Mouse (Mus musculus) neural tube, embryonic 15.5 days (tissue): ENCODE results near the gene H2-Q2. TPM values are rescaled to one million over a fixed set of nuclear protein-coding genes. Genes with fewer than 3 reads are reported as not detected.
A peak's percentile ranks its signal among the peaks of the same experiment; 100 is the strongest.
"Not testable (repeated sequence)": the region's sequence is repeated elsewhere in the genome, so short reads cannot be mapped to it uniquely, and the experiment has no call there.

Experiments used
- ATAC-seq: fragments of 200-750 bp; cut with Nextera tagmentation; 2 replicates; pipeline ENCODE4 v1.8.0; 2017; ENCODE audit warnings: mild to moderate bottlenecking, moderate TSS enrichment, moderate library complexity; ENCODE audit not compliant: low FRiP score
- H3K27ac ChIP-seq: fragments of 300-500 bp; sonication (generic); replicated peaks from 2 replicates; pipeline ENCODE4 v1.5.1; 2015; ENCODE audit warnings: mild to moderate bottlenecking, inconsistent platforms
- H3K27me3 ChIP-seq: fragments of 300-500 bp; sonication (generic); replicated peaks from 2 replicates; pipeline ENCODE4 v1.6.1; 2015; ENCODE audit warnings: inconsistent platforms
- H3K36me3 ChIP-seq: fragments of 300-500 bp; sonication (generic); 2 replicates; pipeline ENCODE4 v1.6.1; 2015; ENCODE audit warnings: inconsistent platforms
- H3K4me1 ChIP-seq: fragments of 300-500 bp; sonication (generic); 2 replicates; pipeline ENCODE4 v1.6.1; 2015; ENCODE audit warnings: inconsistent platforms
- H3K4me2 ChIP-seq: fragments of 300-500 bp; sonication (generic); 2 replicates; pipeline ENCODE4 v1.6.1; 2015; ENCODE audit warnings: inconsistent platforms, mild to moderate bottlenecking, moderate library complexity
- H3K4me3 ChIP-seq: fragments of 300-500 bp; sonication (generic); replicated peaks from 2 replicates; pipeline ENCODE4 v1.5.1; 2015; ENCODE audit warnings: mild to moderate bottlenecking, inconsistent platforms
- H3K9ac ChIP-seq: fragments of 300-500 bp; sonication (generic); replicated peaks from 2 replicates; pipeline ENCODE4 v1.6.1; 2015; ENCODE audit warnings: mild to moderate bottlenecking, inconsistent platforms
- H3K9me3 ChIP-seq: fragments of 300-500 bp; sonication (generic); replicated peaks from 2 replicates; pipeline ENCODE4 v1.6.1; 2016; ENCODE audit warnings: inconsistent platforms
- WGBS: fragments of 180-500 bp; shearing (Covaris S2); methylation state at CpG from one replicate; pipeline ENCODE4 v1.1.7; 2015; ENCODE audit warnings: mixed read lengths; 5-methylcytosine and 5-hydroxymethylcytosine counted together
- polyA plus RNA-seq: library from polyadenylated mRNA; unstranded; fragments of >200 nt; fragmentation: Nextera tagmentation; extraction: Ambion mirVana; gene quantifications from 2 replicates; pipeline ENCODE4 v1.2.1, GENCODE M21; 2015

The H2-Q2 gene
- polyA plus RNA-seq, result 3.1 and 3.9 TPM in 2 replicates

DNA sequence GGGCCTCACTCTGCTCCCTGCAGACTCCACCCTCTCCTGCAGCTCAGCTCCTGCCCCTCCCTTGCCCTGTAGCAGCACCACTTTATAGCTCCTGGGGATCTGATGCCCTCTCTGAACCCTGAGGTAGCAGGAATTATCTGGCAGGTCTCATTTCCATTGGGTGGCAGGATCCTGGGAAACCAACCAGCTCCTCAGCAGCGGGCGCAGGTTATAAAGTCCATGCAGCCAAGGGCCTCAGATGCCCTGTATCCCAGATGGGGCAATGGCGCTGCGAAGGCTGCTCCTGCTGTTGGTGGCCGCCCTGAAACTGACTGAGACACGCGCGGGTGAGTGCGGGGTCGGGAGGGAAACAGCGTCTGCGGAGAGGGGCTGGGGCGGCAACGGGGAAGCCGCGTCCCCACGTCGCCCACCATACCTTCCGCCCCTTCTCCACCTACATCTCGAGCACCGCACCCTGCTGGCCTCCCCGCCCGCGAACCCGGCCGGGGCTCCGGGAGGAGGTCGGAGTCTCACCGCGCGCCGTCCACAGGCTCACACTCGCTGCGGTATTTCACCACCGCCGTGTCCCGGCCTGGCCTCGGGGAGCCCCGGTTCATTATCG is at the start of gene H2-Q2:
Gene H2-Q2 (plus strand): TSS at position 172 of the 601 bp plus-strand sequence.
- Histone ChIP-seq H3K4me2 (peak within 1 kb of the TSS; percentile 86), H3K27ac (no peak within 1 kb of the TSS), H3K4me1 (peaks cover 12% of the 10 kb centered on the region), H3K4me3 (peak within 1 kb of the TSS; percentile 46), H3K36me3 (no peaks in the 10 kb centered on the region), H3K9ac (peak within 1 kb of the TSS; percentile 30; the same call in 1 of the 2 replicates), H3K27me3 (peaks cover 43% of the 10 kb centered on the region), H3K9me3 (no peaks in the 10 kb centered on the region)
- 0 out of 2 replicates have a peak, but pooled peaks have one; percentile 31 for ATAC-seq
- under 1% methylated on average over 38 of the region's 40 CpGs for WGBS

DNA sequence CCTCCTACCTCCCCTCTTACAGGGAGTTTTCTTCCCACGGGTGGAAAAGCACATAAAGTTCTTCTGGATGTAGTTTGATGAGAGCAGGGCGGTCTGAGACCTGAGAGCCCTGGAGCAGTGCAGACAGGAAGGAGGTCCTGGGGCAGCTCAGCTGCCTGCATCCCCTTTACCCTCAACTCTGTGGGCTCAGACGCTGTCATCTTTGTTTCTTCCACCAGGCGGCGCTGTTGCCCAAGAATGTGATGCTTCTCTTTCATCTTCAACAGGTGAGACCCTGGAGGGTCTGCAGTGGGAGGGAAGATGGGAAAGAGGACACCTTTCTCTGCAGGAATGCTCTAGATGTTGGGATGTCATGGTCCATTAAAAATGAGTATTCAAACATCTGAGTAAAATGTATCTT is 46.2 kb upstream of the H2-Q2 start:
- not testable (repeated sequence) for H3K27me3 ChIP-seq, H3K4me2 ChIP-seq, H3K4me3 ChIP-seq, H3K27ac ChIP-seq, H3K9me3 ChIP-seq, H3K4me1 ChIP-seq, H3K9ac ChIP-seq, H3K36me3 ChIP-seq, ATAC-seq
- WGBS, result 6% methylated on average over 5 of the region's 5 CpGs

DNA sequence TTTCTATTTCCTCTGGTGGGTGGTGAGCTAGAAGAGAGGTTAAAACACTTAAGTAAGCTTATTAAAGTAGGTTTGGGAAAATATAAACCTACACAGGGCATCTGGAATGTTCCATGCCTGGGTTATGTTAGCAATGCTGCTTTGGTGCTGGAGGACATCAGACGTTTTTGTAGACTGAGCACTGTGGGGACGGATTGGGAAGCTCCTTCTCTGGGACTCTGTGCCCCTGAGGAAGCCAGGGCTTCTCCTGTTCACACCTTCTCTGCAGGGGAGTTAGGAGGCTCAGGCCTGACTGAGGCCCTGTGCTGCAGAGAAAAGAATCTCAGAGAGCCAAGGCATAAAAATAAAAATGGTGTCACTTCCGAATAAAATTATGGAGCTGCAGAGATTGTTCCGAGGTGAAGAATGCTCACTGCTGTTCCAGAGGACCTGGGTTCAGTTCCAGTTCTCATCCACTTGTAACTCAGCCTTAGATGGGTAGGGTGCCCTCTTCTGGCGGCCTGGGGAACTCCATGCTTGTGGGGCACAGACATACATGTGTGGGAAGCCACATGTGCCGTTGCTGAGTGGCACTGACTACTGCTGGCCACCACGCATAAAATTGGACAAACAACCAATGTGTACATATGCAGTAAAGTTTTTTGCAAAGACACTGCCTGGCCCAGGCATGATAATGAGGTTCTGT is 41.6 kb upstream of the H2-Q2 start:
- H3K4me1 ChIP-seq, H3K9ac ChIP-seq, ATAC-seq, H3K27me3 ChIP-seq, H3K9me3 ChIP-seq, H3K4me2 ChIP-seq, H3K4me3 ChIP-seq, H3K36me3 ChIP-seq, H3K27ac ChIP-seq: not testable (repeated sequence)
- 88% methylated on average over 7 of the region's 7 CpGs for WGBS

DNA sequence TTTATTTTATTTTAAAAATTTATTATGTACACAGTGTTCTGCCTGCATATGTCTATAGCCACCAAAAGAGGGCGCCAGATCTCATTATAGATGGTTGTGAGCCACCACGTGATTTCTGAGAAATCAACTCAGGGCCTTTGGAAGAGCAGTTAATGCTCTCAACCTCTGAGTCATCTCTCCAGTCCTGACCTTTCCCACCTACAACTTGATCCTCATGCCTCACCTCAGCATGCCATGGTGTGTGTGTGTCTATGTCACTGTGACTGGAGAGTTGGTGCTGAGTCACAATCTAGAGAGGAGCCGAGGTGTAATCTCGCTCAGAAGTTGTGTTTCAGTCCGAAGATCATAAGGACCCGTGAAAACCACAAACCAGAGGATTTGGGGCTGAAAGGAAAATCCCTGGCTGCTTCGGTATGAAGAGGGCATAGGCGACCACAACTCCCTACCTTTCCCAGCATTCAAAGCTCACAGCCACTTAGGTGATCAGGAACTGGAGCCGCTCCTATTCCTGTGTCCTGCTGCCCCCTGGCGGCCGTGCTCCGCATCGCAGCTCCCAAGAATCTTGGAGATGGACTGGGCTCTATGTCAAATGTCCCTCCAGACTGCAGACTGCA is 40.3 kb upstream of the H2-Q2 start:
- Histone ChIP-seq H3K4me1 (no peaks in the 10 kb centered on the region), H3K9ac (no peak overlapping the region), H3K4me2 (peak overlapping the region; percentile 22), H3K4me3 (no peak overlapping the region), H3K27ac (no peak overlapping the region), H3K9me3 (no peaks in the 10 kb centered on the region), H3K27me3 (no peaks in the 10 kb centered on the region), H3K36me3 (no peaks in the 10 kb centered on the region)
- 25% methylated on average over 13 of the region's 13 CpGs for WGBS
- ATAC-seq, result no peak

DNA sequence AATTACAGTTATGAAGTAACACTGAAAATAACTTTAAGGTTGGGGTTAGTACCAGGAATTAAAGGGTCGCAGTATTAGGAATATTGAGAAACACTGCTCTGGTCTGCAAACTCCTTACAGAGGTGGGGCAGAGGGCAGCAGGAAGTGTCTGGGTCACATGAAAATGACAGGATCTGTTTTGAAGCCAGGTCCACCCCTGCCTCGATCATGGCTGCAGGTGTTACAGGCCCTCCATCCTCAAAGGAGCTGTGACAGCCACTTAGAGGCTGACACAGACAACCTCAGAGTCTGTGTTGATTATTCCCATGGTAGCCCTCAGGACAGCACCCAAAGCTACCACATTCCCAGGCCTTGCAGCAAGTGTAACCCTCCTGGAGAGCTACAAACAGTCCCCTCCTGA is 38.8 kb upstream of the H2-Q2 start:
- no peaks in the 10 kb centered on the region for H3K9me3 ChIP-seq
- H3K9ac ChIP-seq, result no peak overlapping the region
- no peak for ATAC-seq
- H3K27ac ChIP-seq, result no peak overlapping the region
- H3K4me1 ChIP-seq, result no peaks in the 10 kb centered on the region
- H3K36me3 ChIP-seq, result no peaks in the 10 kb centered on the region
- H3K4me3 ChIP-seq, result no peak overlapping the region
- H3K4me2 ChIP-seq, result no peak overlapping the region
- H3K27me3 ChIP-seq, result peaks cover 3% of the 10 kb centered on the region; the same call in 1 of the 2 replicates
- WGBS, result 79% methylated on average over 2 of the region's 2 CpGs

DNA sequence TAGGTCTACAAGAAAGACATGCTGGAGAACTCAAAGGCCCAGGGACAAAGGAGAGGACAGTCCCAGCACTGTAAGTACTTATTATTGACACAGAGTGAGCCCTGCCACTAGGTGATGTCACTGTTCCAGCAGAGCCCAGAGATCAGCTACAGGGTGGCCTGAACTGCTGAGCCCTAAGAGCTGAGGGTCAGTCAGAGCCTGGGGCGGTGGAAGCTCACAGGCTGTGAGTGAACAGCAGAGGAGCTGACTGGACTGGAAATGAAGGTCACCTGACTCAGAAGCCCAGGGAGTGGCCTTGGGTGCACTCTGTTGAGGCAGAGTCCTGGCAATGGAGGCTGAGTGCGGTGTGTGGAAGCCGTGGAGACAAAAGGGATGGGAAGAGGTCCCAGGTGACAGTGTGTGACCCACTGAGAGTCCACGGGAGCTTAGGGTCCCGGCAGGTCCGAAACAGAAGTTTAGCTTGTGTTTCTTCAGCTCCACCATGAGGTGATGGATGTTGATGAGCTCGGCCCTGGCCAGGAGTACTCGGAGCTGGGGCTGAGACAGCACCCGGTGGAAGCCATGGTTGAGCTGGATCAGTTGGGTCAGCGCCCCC is 38.2 kb upstream of the H2-Q2 start:
- Histone ChIP-seq H3K4me3 (no peak overlapping the region), H3K27me3 (peaks cover 3% of the 10 kb centered on the region; the same call in 1 of the 2 replicates), H3K4me2 (no peak overlapping the region), H3K4me1 (no peaks in the 10 kb centered on the region), H3K9me3 (no peaks in the 10 kb centered on the region), H3K27ac (no peak overlapping the region), H3K36me3 (no peaks in the 10 kb centered on the region), H3K9ac (no peak overlapping the region)
- ATAC-seq, result no peak
- 88% methylated on average over 10 of the region's 10 CpGs for WGBS

DNA sequence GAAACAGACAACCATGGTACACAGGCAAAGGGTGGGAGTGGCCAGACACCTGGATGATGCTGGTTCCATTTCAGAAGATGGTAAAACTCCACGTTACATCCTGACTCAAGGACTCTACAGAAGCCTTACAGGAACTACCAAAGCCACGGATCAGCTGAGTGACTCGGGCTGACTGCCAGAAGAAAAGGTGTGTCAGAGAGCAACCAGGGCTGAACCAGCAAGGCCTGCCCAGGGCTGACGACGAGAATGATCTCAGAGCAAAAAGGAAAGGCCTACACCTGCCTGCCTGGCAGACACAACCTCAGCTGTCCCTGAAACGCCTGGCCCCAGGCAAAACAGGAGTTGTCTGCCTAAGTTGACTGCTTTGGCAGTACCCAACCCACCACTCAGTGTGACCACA is 37.6 kb upstream of the H2-Q2 start:
- Histone ChIP-seq H3K9ac (no peak overlapping the region), H3K4me3 (no peak overlapping the region), H3K27ac (no peak overlapping the region), H3K4me2 (no peak overlapping the region), H3K36me3 (no peaks in the 10 kb centered on the region), H3K9me3 (no peaks in the 10 kb centered on the region), H3K27me3 (peaks cover 3% of the 10 kb centered on the region; the same call in 1 of the 2 replicates), H3K4me1 (no peaks in the 10 kb centered on the region)
- no peak for ATAC-seq
- WGBS, result 85% methylated on average over 6 of the region's 6 CpGs

DNA sequence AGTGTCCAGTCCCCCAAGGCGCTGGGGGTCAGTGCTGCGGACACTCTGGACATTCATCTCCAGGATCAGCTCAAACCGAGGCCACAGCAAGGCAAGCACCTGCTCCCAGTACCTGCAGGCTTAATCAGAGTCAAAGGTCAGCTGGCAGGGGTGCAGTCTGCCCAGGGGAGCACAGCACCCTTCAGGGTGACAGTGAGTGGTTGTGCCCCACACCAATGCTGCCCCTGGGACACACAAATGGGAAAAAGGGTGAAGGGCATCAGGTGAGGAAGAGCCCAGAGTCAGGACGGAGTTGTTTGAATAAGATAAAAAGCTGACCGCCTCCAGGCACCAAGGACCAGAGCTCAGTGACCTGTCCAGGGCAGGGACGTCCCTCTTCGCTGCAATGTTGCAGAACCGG is 37.1 kb upstream of the H2-Q2 start:
- not testable (repeated sequence) for H3K9me3 ChIP-seq, H3K4me2 ChIP-seq, H3K4me1 ChIP-seq, H3K4me3 ChIP-seq, H3K36me3 ChIP-seq, H3K27me3 ChIP-seq, H3K27ac ChIP-seq, H3K9ac ChIP-seq, ATAC-seq
- 85% methylated on average over 8 of the region's 8 CpGs for WGBS

DNA sequence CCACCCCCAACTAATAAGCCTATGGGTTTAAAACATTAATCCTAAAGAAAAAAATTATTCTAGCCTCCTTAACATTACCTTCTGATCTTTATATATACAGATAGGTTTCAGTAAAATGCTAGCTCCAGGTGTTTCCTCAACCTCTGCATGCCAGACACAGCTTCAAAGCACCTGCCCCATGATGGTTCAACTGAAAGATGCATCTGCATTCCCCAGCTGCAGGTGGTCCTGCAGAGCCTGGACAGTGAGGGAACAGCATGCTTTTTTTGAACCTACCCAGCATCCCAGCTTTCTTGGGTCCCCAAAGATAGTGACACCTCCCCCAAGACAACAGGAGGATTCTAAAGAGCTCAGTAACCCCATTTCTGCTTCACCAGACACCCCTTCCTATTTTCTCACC is 23.4 kb upstream of the H2-Q2 start:
- no peak for ATAC-seq
- Histone ChIP-seq H3K9ac (no peak overlapping the region), H3K27ac (no peak overlapping the region), H3K9me3 (no peaks in the 10 kb centered on the region), H3K36me3 (no peaks in the 10 kb centered on the region), H3K4me2 (no peak overlapping the region), H3K4me1 (peaks cover 9% of the 10 kb centered on the region), H3K4me3 (no peak overlapping the region), H3K27me3 (peaks cover 50% of the 10 kb centered on the region)

DNA sequence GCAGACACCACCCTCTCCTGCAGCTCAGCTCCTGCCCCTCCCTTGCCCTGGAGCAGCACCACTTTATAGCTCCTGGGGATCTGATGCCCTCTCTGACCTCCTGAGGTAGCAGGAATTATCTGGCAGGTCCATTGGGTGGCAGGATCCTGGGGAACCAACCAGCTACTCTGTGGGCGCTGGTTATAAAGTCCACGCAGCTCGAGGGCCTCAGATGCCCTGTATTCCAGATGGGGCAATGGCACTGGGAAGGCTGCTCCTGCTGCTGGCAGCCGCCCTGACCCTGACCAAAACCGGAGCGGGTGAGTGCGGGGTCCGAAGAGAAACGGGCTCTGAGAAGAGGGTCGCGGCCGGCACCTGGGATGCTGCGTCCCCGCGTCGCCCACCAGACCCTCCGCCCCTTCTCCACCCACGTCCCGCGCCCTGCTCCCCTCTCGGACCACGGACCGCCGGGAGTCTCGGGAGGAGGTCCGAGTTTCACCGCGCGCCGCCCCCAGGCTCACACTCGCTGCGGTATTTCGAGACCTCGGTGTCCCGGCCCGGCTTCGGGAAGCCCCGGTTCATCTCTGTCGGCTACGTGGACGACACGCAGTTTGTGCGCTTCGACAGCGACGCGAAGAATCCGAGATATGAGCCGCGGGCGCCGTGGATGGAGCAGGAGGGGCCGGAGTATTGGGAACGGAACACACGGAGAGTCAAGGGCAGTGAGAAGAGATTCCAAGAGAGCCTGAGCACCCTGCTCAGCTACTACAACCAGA is 21.5 kb upstream of the H2-Q2 start, which contains the start of gene H2-Q1:
Gene H2-Q1 (plus strand): TSS at position 79 of the 755 bp plus-strand sequence.
- Histone ChIP-seq H3K9me3 (no peaks in the 10 kb centered on the region), H3K4me1 (peaks cover 9% of the 10 kb centered on the region), H3K36me3 (no peaks in the 10 kb centered on the region), H3K27me3 (peaks cover 47% of the 10 kb centered on the region), H3K27ac (no peak within 1 kb of the TSS), H3K9ac (peak within 1 kb of the TSS; percentile 38; the same call in 1 of the 2 replicates), H3K4me3 (peak within 1 kb of the TSS; percentile 39), H3K4me2 (peak within 1 kb of the TSS; percentile 73)
- under 1% methylated on average over 54 of the region's 55 CpGs for WGBS
- no peak for ATAC-seq

DNA sequence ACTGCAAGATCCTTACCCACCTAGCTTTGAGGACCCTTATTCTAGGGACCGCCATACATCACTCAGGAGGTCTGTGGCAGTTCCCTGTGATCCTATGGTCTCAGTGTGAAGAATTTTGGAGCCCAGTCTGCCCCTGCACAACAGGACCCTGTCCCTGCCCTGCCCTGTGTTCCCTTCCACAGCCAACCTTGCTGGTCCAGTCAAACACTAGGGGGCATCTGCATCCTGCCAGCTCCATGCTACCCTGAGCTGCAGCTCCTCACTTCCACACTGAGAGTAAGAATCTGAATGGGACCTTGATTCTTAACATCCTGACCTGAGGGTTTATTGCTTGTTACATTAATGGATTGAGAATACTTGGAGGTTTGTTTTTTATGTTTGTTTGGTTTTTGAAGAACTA is 16.9 kb upstream of the H2-Q2 start:
- not testable (repeated sequence) for ATAC-seq, H3K36me3 ChIP-seq, H3K4me1 ChIP-seq, H3K9ac ChIP-seq, H3K9me3 ChIP-seq, H3K4me3 ChIP-seq, H3K27ac ChIP-seq, H3K4me2 ChIP-seq
- WGBS, result 65% methylated on average over 1 of the region's 1 CpGs
- H3K27me3 ChIP-seq, result peaks cover 26% of the 10 kb centered on the region
